Mouse (Mus musculus) lung, postnatal 0 days (tissue): ENCODE measurements around the gene Rhod. TPM values are rescaled to one million over a fixed set of nuclear protein-coding genes. Genes with fewer than 3 reads are reported as not detected.

Experiments used
- ATAC-seq: fragments of 200-750 bp; cut with Nextera tagmentation; 2 replicates; pipeline ENCODE4 v1.8.0; 2017; ENCODE audit warnings: moderate library complexity
- DNase-seq: peaks from one replicate; pipeline ENCODE4 v3.0.0-alpha.2; 2016; ENCODE audit warnings: low spot score
- H3K27ac ChIP-seq: fragments of 300-500 bp; sonication (generic); 2 replicates; pipeline ENCODE4 v1.5.1; 2014; ENCODE audit warnings: antibody characterized with exemption, mild to moderate bottlenecking, low read length, mixed read lengths
- H3K27me3 ChIP-seq: fragments of 300-500 bp; sonication (generic); replicated peaks from 2 replicates; pipeline ENCODE4 v1.6.1; 2014; ENCODE audit warnings: low read length, mixed read lengths; ENCODE audit not compliant: insufficient read depth
- H3K36me3 ChIP-seq: fragments of 300-500 bp; sonication (generic); 2 replicates; pipeline ENCODE4 v1.6.1; 2014; ENCODE audit warnings: low read length, mixed read lengths; ENCODE audit not compliant: insufficient read depth
- H3K4me1 ChIP-seq: fragments of 300-500 bp; sonication (generic); 2 replicates; pipeline ENCODE4 v1.6.1; 2014; ENCODE audit warnings: antibody characterized with exemption, low read depth, low read length, mixed read lengths; ENCODE audit not compliant: insufficient read depth
- H3K4me2 ChIP-seq: fragments of 300-500 bp; sonication (generic); replicated peaks from 2 replicates; pipeline ENCODE4 v1.6.1; 2014; ENCODE audit warnings: low read depth, mild to moderate bottlenecking, low read length, moderate library complexity, mixed read lengths
- H3K4me3 ChIP-seq: fragments of 300-500 bp; sonication (generic); 2 replicates; pipeline ENCODE4 v1.5.1; 2014; ENCODE audit warnings: low read depth, low read length
- H3K9ac ChIP-seq: fragments of 300-500 bp; sonication (generic); replicated peaks from 2 replicates; pipeline ENCODE4 v1.6.1; 2014; ENCODE audit warnings: low read depth, mild to moderate bottlenecking
- H3K9me3 ChIP-seq: fragments of 300-500 bp; sonication (generic); 2 replicates; pipeline ENCODE4 v1.6.1; 2016; ENCODE audit warnings: low read length, mixed read lengths
- CTCF ChIP-seq: IDR thresholded peaks from 2 replicates; pipeline ENCODE4 v1.5.1; 2016; ENCODE audit warnings: antibody characterized with exemption, mild to moderate bottlenecking
- EP300 ChIP-seq: IDR thresholded peaks from 2 replicates; pipeline ENCODE4 v1.6.1; 2016; ENCODE audit warnings: antibody characterized with exemption, mild to moderate bottlenecking, control low read depth
- WGBS: fragments of 180-500 bp; shearing (Covaris S2); extraction: QIAGEN DNeasy Blood & Tissue Kit; methylation state at CpG from one replicate; pipeline ENCODE4 v1.1.7; 2014; 5-methylcytosine and 5-hydroxymethylcytosine counted together
- polyA plus RNA-seq: library from polyadenylated mRNA; unstranded; fragments of >200 nt; fragmentation: Nextera tagmentation; extraction: Ambion mirVana; gene quantifications from 2 replicates; pipeline ENCODE4 v1.2.1, GENCODE M21; 2015

Rhod gene
- polyA plus RNA-seq, 1 experiment from 2014 or later: 25.0 TPM

DNA sequence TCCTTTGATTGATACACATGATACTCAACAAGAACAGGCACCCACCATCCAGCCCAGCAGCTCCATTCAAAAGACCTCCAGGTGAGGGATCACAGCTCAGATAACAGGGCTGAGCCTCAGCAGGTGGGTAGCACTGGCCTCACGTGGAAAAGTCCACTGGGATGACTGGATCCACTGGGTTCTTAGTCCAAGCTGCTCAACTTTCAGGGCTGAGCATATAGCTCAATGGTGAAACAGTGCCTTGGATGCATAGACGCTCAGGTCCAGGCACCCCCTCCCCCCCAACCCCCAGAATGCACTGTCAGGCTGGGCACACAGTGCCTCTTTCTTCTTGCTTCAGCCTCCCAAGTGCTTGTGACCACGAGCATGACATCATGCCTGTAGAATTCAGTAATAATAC lies 16.2 kb downstream of the Rhod start:
- DNase-seq: no peak
- WGBS: 63% methylated on average over 3 of the region's 3 CpGs

DNA sequence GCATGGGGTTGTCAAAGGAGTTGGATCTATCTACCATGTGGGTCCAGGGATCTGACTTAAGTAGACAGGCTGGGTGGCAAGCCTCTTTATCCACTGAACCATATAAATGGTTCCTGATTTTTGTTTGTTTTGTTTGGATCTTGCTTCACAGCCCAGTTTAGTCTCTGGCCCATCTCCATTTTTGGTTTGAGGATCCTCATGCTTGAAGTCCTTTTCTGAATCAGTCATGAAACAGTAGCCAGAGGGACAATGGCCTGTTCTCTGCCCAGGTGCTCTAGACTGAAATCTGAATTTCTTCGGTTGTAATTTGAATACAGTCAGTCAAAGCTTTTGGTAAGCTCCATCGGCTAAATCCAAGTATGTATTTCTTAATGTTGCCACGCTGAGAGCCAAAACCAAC lies 16.7 kb downstream of the Rhod start:
- H3K4me1 ChIP-seq: no peaks in the 10 kb centered on the region
- 90% methylated on average over 3 of the region's 3 CpGs for WGBS
- no peaks in the 10 kb centered on the region for H3K27me3 ChIP-seq
- peaks cover 5% of the 10 kb centered on the region; the same call in 1 of the 2 replicates for H3K36me3 ChIP-seq
- H3K9ac ChIP-seq: no peak overlapping the region
- H3K27ac ChIP-seq: no peak overlapping the region
- H3K9me3 ChIP-seq: no peaks in the 10 kb centered on the region
- no peak overlapping the region for H3K4me3 ChIP-seq
- H3K4me2 ChIP-seq: no peak overlapping the region
- no peak for TF ChIP-seq EP300
- no peak for TF ChIP-seq CTCF
- DNase-seq: no peak
- ATAC-seq: no peak

More for the DNA sequence above, 16.2 kb downstream of the Rhod start:
- ATAC-seq: no peak
- H3K4me2 ChIP-seq: no peak overlapping the region
- H3K27me3 ChIP-seq: no peaks in the 10 kb centered on the region
- TF ChIP-seq CTCF (no peak), EP300 (no peak)
- no peak overlapping the region for H3K9ac ChIP-seq
- H3K27ac ChIP-seq: no peak overlapping the region
- H3K36me3 ChIP-seq: peaks cover 5% of the 10 kb centered on the region; the same call in 1 of the 2 replicates
- H3K4me1 ChIP-seq: no peaks in the 10 kb centered on the region
- H3K9me3 ChIP-seq: no peaks in the 10 kb centered on the region
- H3K4me3 ChIP-seq: no peak overlapping the region

DNA sequence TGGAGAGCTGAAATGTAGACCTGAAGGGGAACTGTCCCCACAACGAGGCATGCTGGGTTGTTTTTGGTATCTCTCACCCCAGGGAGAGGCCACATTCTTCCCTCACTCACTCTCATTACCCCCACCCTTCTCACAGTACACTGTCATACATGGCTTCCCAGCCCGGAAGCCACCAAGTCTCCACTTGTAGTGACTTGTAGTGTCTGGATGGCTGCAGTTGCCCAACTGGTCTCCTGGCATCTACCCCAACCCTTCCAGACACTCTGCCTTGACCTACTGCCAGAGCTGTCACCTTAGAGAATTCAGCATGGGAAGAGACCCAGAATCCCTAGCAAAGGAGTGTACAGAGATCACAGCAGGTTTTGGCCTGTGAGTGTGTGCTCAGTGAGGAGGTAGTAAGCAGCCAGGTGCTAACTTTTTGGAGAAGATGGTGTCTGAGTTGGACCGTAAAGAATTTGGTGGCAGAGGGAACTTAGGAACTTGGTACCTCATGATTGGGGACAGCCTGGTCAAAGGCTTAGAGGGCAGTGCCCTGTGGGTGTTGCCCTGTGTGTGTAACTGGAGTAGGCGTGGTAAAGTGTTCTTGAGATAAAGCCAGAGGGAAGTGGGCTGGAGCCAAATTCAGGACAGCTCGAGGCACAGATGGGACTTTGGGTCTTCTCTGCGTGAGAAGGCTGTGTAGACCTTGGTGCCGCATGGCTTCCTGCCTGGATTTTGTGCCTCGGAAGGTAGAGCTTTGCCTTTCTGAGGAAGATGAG lies 18.9 kb downstream of the Rhod start:
- no peak overlapping the region for H3K9ac ChIP-seq
- H3K36me3 ChIP-seq: 0 out of 2 replicates have a peak, but pooled peaks cover 4% of the 10 kb centered on the region
- no peaks in the 10 kb centered on the region for H3K9me3 ChIP-seq
- no peaks in the 10 kb centered on the region for H3K4me1 ChIP-seq
- H3K27ac ChIP-seq: no peak overlapping the region
- WGBS: 69% methylated on average over 8 of the region's 8 CpGs
- DNase-seq (peak; percentile 43), ATAC-seq (peak; percentile 53)
- no peak overlapping the region for H3K4me3 ChIP-seq
- TF ChIP-seq EP300: no peak
- TF ChIP-seq CTCF: no peak
- H3K4me2 ChIP-seq: no peak overlapping the region
- no peaks in the 10 kb centered on the region for H3K27me3 ChIP-seq

DNA sequence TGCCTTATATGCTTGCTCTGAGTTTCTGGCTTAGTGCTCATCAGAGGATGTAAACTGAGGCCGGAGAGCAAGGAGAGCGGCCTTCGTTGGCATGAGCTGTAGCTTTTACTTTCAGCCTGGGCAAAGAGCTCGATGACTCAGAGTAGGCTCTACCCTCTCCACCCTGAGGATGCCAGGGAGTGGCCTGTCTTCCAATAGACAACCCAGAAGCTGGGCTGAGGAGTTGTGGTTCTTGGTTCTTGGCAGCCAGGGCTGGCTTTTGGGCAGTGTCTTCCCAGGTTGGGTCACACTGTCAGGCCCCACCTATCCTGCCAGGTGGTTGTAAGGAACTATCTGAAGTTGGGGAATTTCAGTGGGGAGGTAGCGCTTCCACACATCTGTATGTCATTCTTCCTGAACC lies 19.5 kb downstream of the Rhod start:
- H3K4me1 ChIP-seq: no peaks in the 10 kb centered on the region
- no peak overlapping the region for H3K9ac ChIP-seq
- no peak for ATAC-seq
- no peaks in the 10 kb centered on the region for H3K27me3 ChIP-seq
- WGBS: 82% methylated on average over 5 of the region's 5 CpGs
- no peak overlapping the region for H3K4me3 ChIP-seq
- H3K36me3 ChIP-seq: no peaks in the 10 kb centered on the region
- no peak overlapping the region for H3K27ac ChIP-seq
- DNase-seq: no peak
- H3K4me2 ChIP-seq: no peak overlapping the region
- TF ChIP-seq CTCF: no peak
- TF ChIP-seq EP300: no peak
- no peaks in the 10 kb centered on the region for H3K9me3 ChIP-seq

DNA sequence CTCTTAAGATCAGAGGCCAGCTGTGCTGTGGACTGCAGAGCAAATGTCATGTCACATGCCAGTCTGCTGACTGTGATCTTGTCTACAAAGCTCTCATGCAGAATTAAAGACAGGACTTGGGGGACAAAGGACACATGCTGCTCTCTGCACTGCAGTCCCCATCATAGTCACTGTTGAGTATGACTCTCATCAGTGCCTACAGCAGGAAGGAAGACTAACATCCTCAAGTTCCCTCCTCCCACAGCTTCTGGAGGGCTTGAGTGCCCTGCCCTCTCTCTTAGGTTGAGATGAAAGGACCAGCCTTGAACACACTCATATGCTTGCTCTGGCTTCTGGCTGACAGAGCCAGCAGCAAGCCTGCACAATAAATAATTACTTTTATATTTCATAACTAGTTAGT lies 21.5 kb downstream of the Rhod start:
- no peak for ATAC-seq
- H3K27me3 ChIP-seq: no peaks in the 10 kb centered on the region
- TF ChIP-seq CTCF (no peak), EP300 (no peak)

DNA sequence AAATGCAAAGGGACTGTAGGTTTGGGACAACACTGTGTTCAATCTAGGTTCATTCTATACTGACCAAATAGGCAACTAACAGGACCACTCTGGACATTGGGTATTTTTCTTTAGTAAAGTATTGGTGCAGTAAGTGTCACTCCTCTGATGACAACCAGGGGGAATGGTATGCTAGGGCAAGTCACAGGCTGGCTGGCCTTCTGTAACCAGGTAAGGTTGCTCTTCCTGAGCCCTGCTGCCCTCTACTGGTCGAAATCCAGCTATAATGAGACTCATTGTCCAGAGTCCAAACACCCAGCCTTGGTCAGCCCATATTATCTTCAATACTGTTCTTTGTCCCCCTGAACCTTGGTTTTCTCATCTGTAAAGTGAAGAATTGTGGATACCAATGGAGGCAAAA lies 22.0 kb downstream of the Rhod start:
- Histone ChIP-seq H3K4me2 (no peak overlapping the region), H3K9ac (no peak overlapping the region), H3K4me3 (no peak overlapping the region), H3K36me3 (no peaks in the 10 kb centered on the region), H3K9me3 (no peaks in the 10 kb centered on the region), H3K27me3 (no peaks in the 10 kb centered on the region), H3K27ac (no peak overlapping the region), H3K4me1 (no peaks in the 10 kb centered on the region)
- TF ChIP-seq EP300 (no peak), CTCF (peak; percentile 88)
- ATAC-seq (peak; percentile 84), DNase-seq (peak; percentile 86)
- WGBS: 0% methylated on average over 1 of the region's 1 CpGs

More for the DNA sequence above, 21.5 kb downstream of the Rhod start:
- DNase-seq: no peak
- Histone ChIP-seq H3K4me2 (no peak overlapping the region), H3K9ac (no peak overlapping the region), H3K9me3 (no peaks in the 10 kb centered on the region), H3K27ac (no peak overlapping the region), H3K4me3 (no peak overlapping the region), H3K4me1 (no peaks in the 10 kb centered on the region), H3K36me3 (no peaks in the 10 kb centered on the region)
